Mouse (Mus musculus) heart, embryonic 12.5 days (tissue): ENCODE measurements around the gene Ppp1r15b. TPM values are rescaled to one million over a fixed set of nuclear protein-coding genes. Genes with fewer than 3 reads are reported as not detected.

ENCODE experiments used
- ATAC-seq: fragments of 200-750 bp; cut with Nextera tagmentation; 2 replicates; pipeline ENCODE4 v1.8.0; 2017; ENCODE audit warnings: moderate TSS enrichment, moderate library complexity; ENCODE audit not compliant: insufficient number of reproducible peaks, low FRiP score
- H3K27ac ChIP-seq: fragments of 300-500 bp; sonication (generic); 2 replicates; pipeline ENCODE4 v1.5.1; 2016; ENCODE audit warnings: mild to moderate bottlenecking, moderate library complexity; ENCODE audit not compliant: poor library complexity, severe bottlenecking
- H3K27me3 ChIP-seq: fragments of 300-500 bp; sonication (generic); replicated peaks from 2 replicates; pipeline ENCODE4 v1.6.1; 2016; ENCODE audit warnings: mild to moderate bottlenecking, moderate library complexity
- H3K36me3 ChIP-seq: fragments of 300-500 bp; sonication (generic); 2 replicates; pipeline ENCODE4 v1.6.1; 2016; ENCODE audit warnings: mild to moderate bottlenecking, moderate library complexity
- H3K4me1 ChIP-seq: fragments of 300-500 bp; sonication (generic); replicated peaks from 2 replicates; pipeline ENCODE4 v1.6.1; 2016; ENCODE audit warnings: mild to moderate bottlenecking
- H3K4me2 ChIP-seq: fragments of 300-500 bp; sonication (generic); 2 replicates; pipeline ENCODE4 v1.6.1; 2016; ENCODE audit warnings: mild to moderate bottlenecking, moderate library complexity
- H3K4me3 ChIP-seq: fragments of 300-500 bp; sonication (generic); 2 replicates; pipeline ENCODE4 v1.5.1; 2016; ENCODE audit warnings: mild to moderate bottlenecking
- H3K9ac ChIP-seq: fragments of 300-500 bp; sonication (generic); 2 replicates; pipeline ENCODE4 v1.6.1; 2016; ENCODE audit warnings: mild to moderate bottlenecking, moderate library complexity
- H3K9me3 ChIP-seq: fragments of 300-500 bp; sonication (generic); replicated peaks from 2 replicates; pipeline ENCODE4 v1.6.1; 2016; ENCODE audit warnings: mild to moderate bottlenecking, moderate library complexity
- WGBS: fragments of 180-500 bp; shearing (Covaris S2); methylation state at CpG from one replicate; pipeline ENCODE4 v1.1.7; 2016; 5-methylcytosine and 5-hydroxymethylcytosine counted together
- polyA plus RNA-seq: library from polyadenylated mRNA; unstranded; fragments of >200 nt; fragmentation: Nextera tagmentation; extraction: Ambion mirVana; gene quantifications from 2 replicates; pipeline ENCODE4 v1.2.1, GENCODE M21; 2016

Ppp1r15b gene
- 42.3 and 46.2 TPM in 2 replicates for polyA plus RNA-seq

DNA sequence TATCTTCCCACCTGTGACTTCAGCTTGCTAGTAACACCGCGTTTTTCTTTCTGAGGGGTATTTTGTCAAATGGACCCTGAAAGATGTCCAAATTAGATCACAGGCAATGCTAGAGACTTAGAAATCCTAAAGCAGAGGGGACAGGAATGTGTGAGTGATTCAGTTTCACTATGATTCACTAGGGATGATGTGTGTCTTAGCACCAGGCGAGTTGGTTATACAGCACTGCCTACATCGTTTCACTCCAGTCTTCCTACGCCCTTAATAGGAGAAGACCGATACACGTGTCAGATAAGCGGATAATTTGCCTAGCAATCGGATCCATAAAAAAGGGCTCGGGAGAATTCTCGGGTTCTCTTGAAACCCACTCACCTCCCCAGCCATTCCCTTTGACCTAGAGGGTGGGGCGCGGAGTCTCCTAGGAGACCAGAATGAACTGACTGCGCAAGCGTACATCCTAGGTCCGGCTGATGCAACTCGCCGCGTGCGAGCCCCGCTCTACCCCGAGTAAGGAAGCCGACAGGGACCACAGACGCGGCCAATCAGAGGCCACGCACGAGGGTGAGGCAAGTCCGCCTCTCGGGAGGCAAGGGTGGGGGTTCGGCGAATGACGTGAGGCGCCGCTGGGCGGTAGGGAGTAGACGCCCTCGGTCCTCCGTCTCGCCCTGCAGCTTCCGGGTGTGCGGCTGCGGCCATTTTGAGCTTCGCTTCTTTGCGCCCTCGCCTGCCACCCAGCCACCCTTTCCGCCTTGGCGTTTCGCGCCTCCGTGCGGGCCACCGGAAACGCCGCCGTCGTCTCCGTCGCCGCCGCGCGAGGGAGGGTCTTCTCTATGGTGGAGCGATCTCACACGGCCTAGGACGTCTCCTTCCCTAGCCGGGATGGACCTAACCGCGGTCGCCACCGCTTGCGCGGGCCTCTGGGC is at the start of gene Ppp1r15b:
TSS of gene Ppp1r15b (plus strand) at position 506 of the 923 bp plus-strand sequence.
- peak within 1 kb of the TSS; percentile 98 for H3K9ac ChIP-seq
- under 1% methylated on average over 72 of the region's 72 CpGs for WGBS
- peak within 1 kb of the TSS; percentile 98 for H3K27ac ChIP-seq
- H3K27me3 ChIP-seq: no peaks in the 10 kb centered on the region
- ATAC-seq: peak; percentile 99
- H3K4me1 ChIP-seq: peaks cover 29% of the 10 kb centered on the region
- peak within 1 kb of the TSS; percentile 99 for H3K4me2 ChIP-seq
- no peaks in the 10 kb centered on the region for H3K9me3 ChIP-seq
- H3K4me3 ChIP-seq: peak within 1 kb of the TSS; percentile 96
- H3K36me3 ChIP-seq: peaks cover 19% of the 10 kb centered on the region; the same call in 1 of the 2 replicates

DNA sequence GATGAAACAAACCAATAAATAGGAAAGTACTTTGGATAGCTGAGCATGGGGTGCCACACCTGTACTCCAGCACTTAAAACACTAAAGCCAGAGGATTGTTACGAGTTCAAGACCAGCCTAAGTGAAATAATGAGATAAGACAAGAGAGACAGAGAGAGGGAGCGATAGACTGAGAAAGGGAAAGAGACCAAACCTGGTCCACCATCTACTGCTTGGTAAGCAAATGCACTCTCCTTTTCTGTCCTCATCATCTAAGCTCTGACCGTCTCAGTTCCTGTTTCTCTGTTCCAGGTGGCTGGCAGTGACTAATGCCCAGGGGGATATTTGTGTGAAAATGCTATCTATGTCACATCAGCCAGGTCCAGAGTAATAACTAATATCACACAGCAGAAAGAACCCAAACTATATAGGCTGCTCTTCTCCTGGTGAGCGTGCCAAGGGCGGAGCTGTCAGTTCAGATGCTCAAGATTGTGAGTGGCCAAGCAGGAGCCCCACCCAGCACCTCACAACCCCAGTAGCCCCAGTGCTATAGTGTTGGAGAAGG is 47.9 kb upstream of the Ppp1r15b start:
- Histone ChIP-seq H3K9ac (no peak overlapping the region), H3K4me3 (no peak overlapping the region), H3K27ac (peak overlapping the region; percentile 80), H3K27me3 (no peaks in the 10 kb centered on the region), H3K4me1 (peaks cover 36% of the 10 kb centered on the region), H3K4me2 (no peak overlapping the region), H3K36me3 (peaks cover 65% of the 10 kb centered on the region), H3K9me3 (no peaks in the 10 kb centered on the region)
- no peak for ATAC-seq
- WGBS: 93% methylated on average over 5 of the region's 5 CpGs

DNA sequence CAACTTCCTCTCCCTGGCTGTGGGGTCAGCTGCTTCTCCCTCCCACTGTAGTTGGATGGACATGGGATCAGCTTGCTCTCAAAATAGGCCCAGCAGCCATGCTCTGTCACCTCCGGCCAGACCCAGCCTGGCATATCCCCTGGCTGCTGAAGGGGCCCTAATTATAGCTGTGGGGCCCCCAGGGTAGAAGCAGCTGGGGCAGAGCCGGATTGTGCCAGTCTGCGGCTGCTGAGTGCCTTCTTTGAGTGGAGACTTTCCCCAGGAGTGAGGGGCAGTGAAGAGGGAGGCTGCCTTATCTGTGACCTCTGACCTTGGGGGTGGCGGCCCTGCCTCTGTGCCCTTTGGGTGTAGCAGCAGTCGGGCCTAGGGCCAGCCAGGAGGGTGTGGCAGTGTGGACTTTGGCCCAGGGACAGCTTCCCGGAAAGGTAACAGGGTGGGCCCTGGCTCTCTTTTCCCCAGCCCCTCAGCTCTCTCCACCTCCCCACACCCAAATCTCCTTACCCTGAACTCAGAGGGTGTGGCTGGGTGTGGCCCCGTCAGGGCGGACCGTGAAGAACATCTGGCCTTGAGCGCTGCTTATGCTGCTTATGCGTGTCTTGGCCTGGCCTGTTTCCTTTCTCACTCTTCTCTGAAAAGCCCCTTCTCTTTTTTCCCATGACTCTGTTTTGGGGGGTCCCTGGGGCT is 46.9 kb upstream of the Ppp1r15b start:
- 35% methylated on average over 11 of the region's 11 CpGs for WGBS
- peak overlapping the region; percentile 80 for H3K27ac ChIP-seq
- H3K4me3 ChIP-seq: no peak overlapping the region
- H3K9ac ChIP-seq: peak overlapping the region; percentile 61
- peak overlapping the region; percentile 37 for H3K4me2 ChIP-seq
- no peaks in the 10 kb centered on the region for H3K9me3 ChIP-seq
- peak; percentile 66 for ATAC-seq
- H3K4me1 ChIP-seq: peaks cover 35% of the 10 kb centered on the region
- H3K36me3 ChIP-seq: peaks cover 61% of the 10 kb centered on the region
- H3K27me3 ChIP-seq: no peaks in the 10 kb centered on the region

DNA sequence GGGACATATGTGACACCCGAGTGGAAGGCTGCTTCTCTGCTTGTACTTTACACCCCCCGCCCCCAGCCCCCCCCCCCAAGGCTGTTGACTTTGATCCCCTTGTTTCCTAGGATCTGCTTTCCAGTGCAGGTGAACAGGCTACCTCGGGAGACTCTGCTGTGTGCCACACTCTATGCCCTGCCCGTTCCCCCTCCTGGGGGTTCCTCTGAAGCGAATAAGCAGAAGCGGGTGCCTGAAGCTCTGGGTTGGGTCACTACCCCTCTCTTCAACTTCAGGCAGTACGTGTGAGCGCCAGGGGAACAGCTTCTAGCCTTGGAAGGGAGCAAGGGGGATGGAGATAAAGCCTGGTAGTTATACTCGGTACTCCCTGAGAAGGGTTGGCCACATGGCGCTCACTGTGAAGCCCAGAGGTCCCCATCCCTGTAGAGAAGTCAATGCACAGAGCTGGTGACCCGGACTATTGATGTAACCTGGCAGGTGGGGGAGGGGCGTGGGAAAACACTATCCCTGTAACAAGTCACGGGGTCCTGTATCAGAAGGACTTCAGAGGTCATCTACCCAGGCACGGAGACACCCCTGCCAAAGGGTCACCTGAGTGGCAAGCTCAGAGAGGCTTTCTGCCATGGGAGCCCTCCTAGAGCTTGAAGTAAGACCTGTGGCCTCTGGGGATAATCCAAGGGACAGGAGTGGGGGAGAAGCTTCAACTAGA is 46.1 kb upstream of the Ppp1r15b start:
- WGBS: 74% methylated on average over 14 of the region's 14 CpGs
- Histone ChIP-seq H3K9me3 (no peaks in the 10 kb centered on the region), H3K27me3 (no peaks in the 10 kb centered on the region), H3K9ac (no peak overlapping the region), H3K36me3 (peaks cover 60% of the 10 kb centered on the region), H3K4me2 (no peak overlapping the region; the same call in 1 of the 2 replicates), H3K4me3 (no peak overlapping the region), H3K4me1 (peaks cover 35% of the 10 kb centered on the region), H3K27ac (peak overlapping the region; percentile 80; the same call in 1 of the 2 replicates)
- ATAC-seq: no peak; the same call in 1 of the 2 replicates

DNA sequence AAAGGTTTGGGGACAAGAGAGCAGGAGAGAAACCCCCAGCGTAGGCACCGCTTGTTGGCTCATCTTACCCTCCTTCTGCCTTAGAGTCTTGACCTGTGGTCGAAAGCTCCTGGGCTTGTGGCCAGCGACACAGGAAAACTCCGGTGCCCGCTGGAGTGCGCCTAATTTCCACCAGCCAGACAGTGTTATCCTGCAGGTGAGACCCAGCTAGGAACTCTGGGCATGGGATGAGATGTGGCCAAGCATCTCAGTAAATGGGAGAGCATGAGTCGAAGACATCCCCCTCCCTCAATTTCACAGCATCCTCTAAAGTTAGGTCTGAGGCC is 45.6 kb upstream of the Ppp1r15b start:
- Histone ChIP-seq H3K9ac (no peak overlapping the region), H3K4me2 (no peak overlapping the region), H3K9me3 (no peaks in the 10 kb centered on the region), H3K4me1 (peaks cover 35% of the 10 kb centered on the region), H3K36me3 (peaks cover 60% of the 10 kb centered on the region), H3K27ac (no peak overlapping the region), H3K4me3 (no peak overlapping the region), H3K27me3 (no peaks in the 10 kb centered on the region)
- no peak for ATAC-seq
- WGBS: 83% methylated on average over 8 of the region's 8 CpGs

DNA sequence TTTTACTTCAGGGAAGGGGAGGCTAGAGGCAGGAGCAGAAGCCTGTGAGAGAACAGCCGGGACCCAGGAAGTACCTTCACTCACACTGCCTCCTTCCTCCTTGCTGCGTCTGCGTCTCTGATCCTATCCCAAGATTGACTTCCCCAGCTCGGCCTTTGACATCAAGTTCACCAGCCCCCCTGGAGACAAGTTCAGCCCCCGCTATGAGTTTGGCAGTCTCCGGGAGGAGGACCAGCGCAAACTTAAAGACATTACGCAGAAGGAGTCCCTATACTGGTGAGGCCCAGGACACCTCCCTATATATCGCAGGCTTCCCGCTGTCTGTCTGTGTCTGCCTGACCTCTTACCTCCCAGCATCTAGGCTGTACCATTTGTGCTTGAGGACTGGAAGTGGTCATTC is 44.1 kb upstream of the Ppp1r15b start:
- WGBS: 82% methylated on average over 10 of the region's 10 CpGs
- no peak overlapping the region for H3K4me2 ChIP-seq

DNA sequence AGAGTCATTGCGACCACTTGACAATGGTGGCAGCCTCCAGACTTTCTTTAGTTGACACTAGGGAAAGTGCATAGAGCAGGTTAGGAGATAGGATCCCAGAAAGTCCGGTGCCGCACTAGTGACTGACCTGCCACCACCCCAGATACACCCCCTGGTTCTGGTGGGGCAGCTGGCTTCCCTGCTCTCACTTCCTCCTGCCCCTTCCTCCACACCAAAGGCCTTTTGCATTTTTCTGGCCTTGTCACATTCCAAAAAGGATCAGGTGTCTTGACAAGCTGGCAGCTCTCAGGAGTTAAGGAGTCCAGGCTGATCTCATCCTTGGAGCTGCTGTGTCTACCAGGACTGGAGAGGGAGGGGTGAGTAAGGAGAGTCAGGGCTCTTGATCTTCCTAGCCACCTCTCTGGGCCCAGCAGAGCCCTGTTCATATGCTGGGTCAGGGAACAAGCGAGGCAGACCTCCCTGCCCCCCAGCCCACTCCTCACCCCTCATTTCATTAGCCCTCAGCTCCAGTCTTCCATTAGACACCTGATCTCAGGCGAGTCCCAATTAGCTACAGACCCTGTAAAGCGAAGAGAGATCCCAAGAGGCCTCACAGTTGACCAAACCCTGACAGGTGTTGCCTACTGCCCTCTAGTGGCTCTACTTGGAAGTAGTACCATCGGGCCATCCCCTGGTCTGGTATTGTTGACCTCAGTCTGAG is 43.6 kb upstream of the Ppp1r15b start:
- Histone ChIP-seq H3K9me3 (no peaks in the 10 kb centered on the region), H3K27me3 (no peaks in the 10 kb centered on the region), H3K4me3 (no peak overlapping the region), H3K9ac (0 out of 2 replicates have a peak overlapping the region, but pooled peaks have one; percentile 0), H3K4me1 (peaks cover 35% of the 10 kb centered on the region), H3K27ac (0 out of 2 replicates have a peak overlapping the region, but pooled peaks have one; percentile 24), H3K4me2 (no peak overlapping the region), H3K36me3 (peaks cover 62% of the 10 kb centered on the region)
- no peak for ATAC-seq
- 43% methylated on average over 7 of the region's 7 CpGs for WGBS

More for the DNA sequence above, 44.1 kb upstream of the Ppp1r15b start:
- no peaks in the 10 kb centered on the region for H3K9me3 ChIP-seq
- peaks cover 35% of the 10 kb centered on the region for H3K4me1 ChIP-seq
- no peaks in the 10 kb centered on the region for H3K27me3 ChIP-seq
- ATAC-seq: no peak
- no peak overlapping the region for H3K9ac ChIP-seq
- H3K27ac ChIP-seq: no peak overlapping the region
- peaks cover 62% of the 10 kb centered on the region for H3K36me3 ChIP-seq
- no peak overlapping the region for H3K4me3 ChIP-seq

DNA sequence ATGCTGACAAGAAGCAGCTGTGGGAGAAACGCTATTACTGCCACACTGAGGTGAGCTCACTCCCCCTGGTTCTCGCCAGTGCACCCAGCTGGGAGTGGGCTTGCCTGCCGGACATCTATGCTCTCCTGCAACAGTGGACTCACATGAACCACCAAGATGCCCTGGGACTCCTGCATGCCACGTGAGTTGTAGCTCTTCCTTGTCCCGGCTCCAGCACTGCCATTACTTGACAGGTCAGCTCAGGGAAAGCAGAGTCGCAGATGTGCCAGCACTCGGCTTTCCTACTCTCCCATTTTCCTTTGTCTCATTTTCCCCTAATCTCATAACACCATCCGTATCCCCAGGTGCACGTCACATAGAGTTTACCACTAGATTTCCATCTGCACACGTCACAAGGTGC is 42.7 kb upstream of the Ppp1r15b start:
- no peak for ATAC-seq
- H3K27me3 ChIP-seq: no peaks in the 10 kb centered on the region
- H3K9me3 ChIP-seq: no peaks in the 10 kb centered on the region
- H3K9ac ChIP-seq: no peak overlapping the region
- H3K27ac ChIP-seq: no peak overlapping the region
- H3K36me3 ChIP-seq: peaks cover 62% of the 10 kb centered on the region
- 84% methylated on average over 10 of the region's 10 CpGs for WGBS
- H3K4me2 ChIP-seq: no peak overlapping the region
- no peak overlapping the region for H3K4me3 ChIP-seq
- peaks cover 29% of the 10 kb centered on the region for H3K4me1 ChIP-seq

DNA sequence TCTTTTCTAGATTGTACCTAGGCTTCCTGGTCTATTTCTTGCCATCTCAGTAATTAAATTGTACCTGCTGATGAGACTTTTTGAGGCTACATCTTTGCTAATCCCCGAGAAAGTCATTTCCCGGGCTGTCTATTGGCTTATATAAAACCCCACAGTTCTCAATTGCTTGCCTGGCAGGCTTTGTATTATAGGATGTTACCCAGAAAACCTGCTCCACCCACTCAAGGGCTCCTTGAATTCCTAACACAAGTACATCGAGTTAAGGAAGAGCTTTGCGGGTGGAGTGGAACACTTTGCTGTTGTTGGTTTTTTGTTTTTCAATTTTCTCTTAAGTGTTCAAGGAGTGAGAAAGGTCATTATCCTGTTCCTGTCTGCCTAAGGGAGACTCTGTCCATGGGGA is 41.5 kb upstream of the Ppp1r15b start:
- no peak overlapping the region for H3K4me2 ChIP-seq
- H3K27ac ChIP-seq: no peak overlapping the region
- H3K9me3 ChIP-seq: no peaks in the 10 kb centered on the region
- peaks cover 17% of the 10 kb centered on the region for H3K4me1 ChIP-seq
- peaks cover 71% of the 10 kb centered on the region for H3K36me3 ChIP-seq
- H3K9ac ChIP-seq: no peak overlapping the region
- ATAC-seq: no peak
- no peak overlapping the region for H3K4me3 ChIP-seq
- H3K27me3 ChIP-seq: no peaks in the 10 kb centered on the region
- WGBS: 81% methylated on average over 4 of the region's 4 CpGs

DNA sequence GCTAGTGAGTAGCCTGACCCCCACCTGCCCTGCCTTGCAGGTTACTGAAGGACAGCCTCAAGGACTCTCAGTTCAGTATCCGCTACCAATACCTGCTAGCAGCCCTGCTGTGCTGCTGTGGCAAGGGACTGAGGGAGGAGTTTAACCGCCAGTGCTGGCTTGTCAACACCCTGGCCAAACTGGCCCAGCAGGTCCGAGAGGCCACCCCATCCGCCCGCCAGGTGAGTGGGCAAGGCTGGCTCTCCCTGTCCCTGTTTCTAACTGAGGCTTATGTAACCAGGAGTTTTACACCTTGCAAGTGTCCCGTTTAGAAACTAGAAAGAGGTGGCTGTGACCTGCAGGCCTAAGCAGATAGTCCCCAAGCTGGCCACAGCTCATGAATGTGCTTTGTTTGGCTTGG is 40.3 kb upstream of the Ppp1r15b start:
- no peak overlapping the region for H3K4me3 ChIP-seq
- H3K9me3 ChIP-seq: no peaks in the 10 kb centered on the region
- no peak overlapping the region for H3K27ac ChIP-seq
- no peak overlapping the region for H3K4me2 ChIP-seq
- H3K27me3 ChIP-seq: no peaks in the 10 kb centered on the region
- peaks cover 9% of the 10 kb centered on the region for H3K4me1 ChIP-seq
- WGBS: 73% methylated on average over 6 of the region's 6 CpGs
- no peak for ATAC-seq
- no peak overlapping the region for H3K9ac ChIP-seq
- peaks cover 75% of the 10 kb centered on the region for H3K36me3 ChIP-seq
